Comparison of ENCODE assay signal across 23 mouse cellular contexts in the genomic region with DNA sequence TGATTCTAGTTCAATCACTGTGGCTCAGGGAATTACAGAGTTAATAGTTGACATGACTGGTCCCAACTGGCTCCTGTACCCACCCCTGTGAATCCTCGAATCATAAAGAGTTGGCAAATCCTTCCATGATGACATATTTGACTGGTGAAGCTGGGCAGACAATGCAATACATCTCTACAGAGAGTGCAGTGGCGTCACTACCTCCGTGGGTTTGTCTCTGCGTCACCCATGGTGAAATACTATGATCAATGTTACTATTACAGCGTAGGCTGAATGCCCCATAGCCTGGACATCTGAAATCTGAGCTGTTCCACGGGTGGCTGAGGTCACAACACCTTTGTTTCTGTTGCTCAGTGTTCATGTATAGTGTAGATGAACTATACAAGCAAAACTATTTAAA.
"Had no signal": no experiment of that assay in that cellular context is flagged by ENCODE, and none has a peak within 500 bp of the region (broad histone marks: within the 10 kb centered on the region; RNA-seq: fewer than 3 reads in every experiment).

No protein-coding gene starts in this region.

- ATAC-seq: hindbrain, embryonic 16.5 days; intestine, embryonic 15.5 days; intestine, postnatal 0 days; liver, embryonic 12.5 days had no signal

- H3K9me3 ChIP-seq: hindbrain, embryonic 10.5 days; hindbrain, embryonic 12.5 days; intestine, embryonic 15.5 days; limb, embryonic 10.5 days; limb, embryonic 12.5 days; liver, embryonic 12.5 days had no signal

- H3K4me2 ChIP-seq: heart, embryonic 12.5 days; hindbrain, embryonic 12.5 days; hindbrain, embryonic 14.5 days; intestine, embryonic 15.5 days; limb, embryonic 12.5 days; liver, embryonic 12.5 days had no signal

- H3K27me3 ChIP-seq: heart, embryonic 12.5 days; hindbrain, embryonic 12.5 days; intestine, embryonic 15.5 days; limb, embryonic 12.5 days; liver, embryonic 12.5 days had no signal

- H3K27ac ChIP-seq: heart, embryonic 10.5 days; hindbrain, embryonic 10.5 days; hindbrain, embryonic 12.5 days; hindbrain, embryonic 14.5 days; intestine, embryonic 15.5 days; layer of hippocampus, adult 2 months; left cerebral cortex, adult 2 months; limb, embryonic 10.5 days; limb, embryonic 12.5 days; liver, embryonic 12.5 days; liver, embryonic 14.5 days had no signal

- H3K4me3 ChIP-seq: heart, embryonic 10.5 days; heart, embryonic 12.5 days; hindbrain, embryonic 10.5 days; hindbrain, embryonic 12.5 days; intestine, embryonic 15.5 days; layer of hippocampus, adult 2 months; left cerebral cortex, adult 2 months; limb, embryonic 10.5 days; limb, embryonic 12.5 days; liver, embryonic 12.5 days had no signal

- H3K9ac ChIP-seq: heart, embryonic 12.5 days; hindbrain, embryonic 12.5 days; hindbrain, embryonic 14.5 days; intestine, embryonic 15.5 days; limb, embryonic 12.5 days; liver, embryonic 12.5 days; liver, embryonic 14.5 days had no signal

- H3K4me1 ChIP-seq: heart, embryonic 10.5 days; heart, embryonic 12.5 days; hindbrain, embryonic 10.5 days; hindbrain, embryonic 12.5 days; intestine, embryonic 15.5 days; limb, embryonic 12.5 days; liver, embryonic 12.5 days had no signal

- DNase-seq: gastrocnemius, postnatal 14 days; gastrocnemius, postnatal 36 days; heart, adult 18-20 months; heart, postnatal 10 days; heart, postnatal 4 days; kidney, adult 2 months; kidney, postnatal 14 days; kidney, postnatal 4 days; liver had no signal

- H3K36me3 ChIP-seq: heart, embryonic 10.5 days; heart, embryonic 12.5 days; hindbrain, embryonic 10.5 days; hindbrain, embryonic 12.5 days; intestine, embryonic 15.5 days; limb, embryonic 10.5 days; limb, embryonic 12.5 days; liver, embryonic 12.5 days had no signal
